Mouse (Mus musculus) limb, embryonic 10.5 days (tissue): Measurements from ENCODE around the gene Aldh3b1. TPM values are rescaled to one million over a fixed set of nuclear protein-coding genes. Genes with fewer than 3 reads are reported as not detected.

ENCODE experiments used
- DNase-seq: peaks from one replicate; pipeline ENCODE4 v3.0.0-alpha.2; 2017; ENCODE audit warnings: low spot score
- H3K27ac ChIP-seq: fragments of 300-500 bp; sonication (generic); 2 replicates; pipeline ENCODE4 v1.5.1; 2016; ENCODE audit warnings: mild to moderate bottlenecking
- H3K27me3 ChIP-seq: fragments of 300-500 bp; sonication (generic); 2 replicates; pipeline ENCODE4 v1.6.1; 2016; ENCODE audit warnings: low read depth, mild to moderate bottlenecking; ENCODE audit not compliant: poor library complexity, severe bottlenecking
- H3K36me3 ChIP-seq: fragments of 300-500 bp; sonication (generic); 2 replicates; pipeline ENCODE4 v1.6.1; 2016; ENCODE audit warnings: mild to moderate bottlenecking, moderate library complexity
- H3K4me1 ChIP-seq: fragments of 300-500 bp; sonication (generic); 2 replicates; pipeline ENCODE4 v1.6.1; 2016
- H3K4me3 ChIP-seq: fragments of 300-500 bp; sonication (generic); 2 replicates; pipeline ENCODE4 v1.5.1; 2016; ENCODE audit warnings: mild to moderate bottlenecking, moderate library complexity
- H3K9me3 ChIP-seq: fragments of 300-500 bp; sonication (generic); replicated peaks from 2 replicates; pipeline ENCODE4 v1.6.1; 2016; ENCODE audit warnings: mild to moderate bottlenecking
- WGBS: fragments of 180-500 bp; shearing (Covaris S2); methylation state at CpG from one replicate; pipeline ENCODE4 v1.1.7; 2016; 5-methylcytosine and 5-hydroxymethylcytosine counted together
- polyA plus RNA-seq: library from polyadenylated mRNA; unstranded; fragments of >200 nt; fragmentation: Nextera tagmentation; extraction: Ambion mirVana; gene quantifications from 2 replicates; pipeline ENCODE4 v1.2.1, GENCODE M21; 2016

Aldh3b1 gene
- polyA plus RNA-seq, 1 experiment from 2014 or later = 0.33 TPM

- no peak for DNase-seq
- Histone ChIP-seq H3K27ac (peak overlapping the region; percentile 86; the same call in 1 of the 2 replicates), H3K4me3 (no peak overlapping the region), H3K36me3 (peaks cover 52% of the 10 kb centered on the region), H3K27me3 (no peaks in the 10 kb centered on the region), H3K9me3 (no peaks in the 10 kb centered on the region), H3K4me1 (peaks cover 42% of the 10 kb centered on the region)
- WGBS = 65% methylated on average over 25 of the region's 25 CpGs
These were observed 25.8 kb downstream of the Aldh3b1 start for GRCm38 (mm10) chr19:3903648-3904362.

DNA sequence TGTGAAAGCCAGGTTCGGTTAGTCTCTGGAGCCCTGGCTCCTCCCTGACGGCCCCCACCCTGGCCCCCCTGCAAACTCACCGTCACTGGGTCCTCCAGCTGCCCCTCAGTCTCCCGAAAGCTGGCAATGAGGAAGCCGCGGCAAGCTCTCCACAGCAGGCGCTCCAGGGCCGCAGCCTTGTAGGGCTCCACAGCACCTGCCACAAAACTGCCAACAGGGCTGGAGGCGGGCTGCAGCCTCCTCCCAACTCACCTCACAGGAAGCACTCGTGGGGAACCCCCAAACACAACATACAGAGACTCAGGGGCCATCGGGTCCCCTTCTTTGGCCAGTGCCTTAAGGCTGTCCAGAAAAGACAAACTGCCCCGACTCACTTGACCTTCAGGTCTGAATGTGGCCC is 26.6 kb downstream of the Aldh3b1 start:
- WGBS = 85% methylated on average over 12 of the region's 12 CpGs
- Histone ChIP-seq H3K36me3 (peaks cover 51% of the 10 kb centered on the region), H3K9me3 (no peaks in the 10 kb centered on the region), H3K27ac (no peak overlapping the region), H3K27me3 (no peaks in the 10 kb centered on the region), H3K4me1 (peaks cover 42% of the 10 kb centered on the region), H3K4me3 (no peak overlapping the region)
- DNase-seq = no peak

- H3K36me3 ChIP-seq = peaks cover 81% of the 10 kb centered on the region
- 92% methylated on average over 4 of the region's 4 CpGs for WGBS
- H3K4me3 ChIP-seq = no peak overlapping the region
- no peak overlapping the region for H3K27ac ChIP-seq
- H3K27me3 ChIP-seq = no peaks in the 10 kb centered on the region
- H3K4me1 ChIP-seq = peaks cover 16% of the 10 kb centered on the region
- no peak for DNase-seq
- H3K9me3 ChIP-seq = no peaks in the 10 kb centered on the region
These were observed 30.0 kb downstream of the Aldh3b1 start for GRCm38 (mm10) chr19:3899618-3900017.

DNA sequence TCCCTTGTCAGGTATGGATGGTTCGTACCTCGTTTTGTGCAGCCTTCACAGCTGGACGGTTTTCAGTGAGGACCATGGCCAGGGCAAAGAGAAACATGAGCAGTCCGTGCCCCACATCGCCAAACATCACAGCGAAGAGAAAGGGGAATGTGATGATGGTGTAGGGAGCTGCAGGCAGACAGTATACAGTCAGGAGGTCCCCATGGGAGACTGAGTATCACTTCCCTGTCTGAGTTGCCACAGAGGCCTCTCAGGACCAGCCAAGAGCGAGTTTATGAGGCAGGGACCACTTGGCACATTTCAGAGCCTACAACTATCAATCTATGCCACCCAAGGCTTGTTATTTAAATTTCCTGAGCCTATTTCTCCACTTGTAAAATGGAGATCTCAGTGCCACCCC is 30.7 kb downstream of the Aldh3b1 start:
- DNase-seq = no peak
- H3K27ac ChIP-seq = no peak overlapping the region
- H3K27me3 ChIP-seq = no peaks in the 10 kb centered on the region
- peaks cover 85% of the 10 kb centered on the region for H3K36me3 ChIP-seq
- H3K4me1 ChIP-seq = peaks cover 9% of the 10 kb centered on the region
- no peak overlapping the region for H3K4me3 ChIP-seq
- WGBS = 91% methylated on average over 7 of the region's 7 CpGs
- H3K9me3 ChIP-seq = no peaks in the 10 kb centered on the region

GRCm38 (mm10) chr19:3897557-3897956 is 32.1 kb downstream of the Aldh3b1 start:
- H3K36me3 ChIP-seq = peaks cover 85% of the 10 kb centered on the region
- no peaks in the 10 kb centered on the region for H3K27me3 ChIP-seq
- H3K4me1 ChIP-seq = peaks cover 7% of the 10 kb centered on the region
- H3K9me3 ChIP-seq = no peaks in the 10 kb centered on the region
- WGBS = 91% methylated on average over 5 of the region's 5 CpGs
- DNase-seq = no peak
- H3K27ac ChIP-seq = no peak overlapping the region
- no peak overlapping the region for H3K4me3 ChIP-seq

DNA sequence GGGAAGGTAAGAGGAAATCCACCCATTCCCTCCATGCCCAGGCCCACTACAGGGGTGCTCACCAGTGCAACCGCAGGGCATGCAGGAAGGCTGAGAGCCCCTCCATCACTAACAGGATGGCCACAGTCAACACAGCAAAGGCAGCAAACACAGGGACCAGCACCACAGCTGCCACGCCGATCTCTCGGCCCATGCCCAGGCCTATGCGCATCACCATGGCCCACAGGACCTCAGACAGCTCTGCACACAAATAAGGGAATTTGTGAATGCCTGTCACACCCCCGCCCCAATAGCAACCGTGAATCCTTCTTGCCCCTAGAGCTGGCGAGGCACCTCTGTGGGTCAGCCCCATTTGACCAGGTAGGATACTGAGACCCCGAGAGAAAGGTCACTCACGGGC is 33.4 kb downstream of the Aldh3b1 start:
- H3K9me3 ChIP-seq = no peaks in the 10 kb centered on the region
- no peak overlapping the region; the same call in 1 of the 2 replicates for H3K27ac ChIP-seq
- WGBS = 90% methylated on average over 10 of the region's 10 CpGs
- H3K4me1 ChIP-seq = peaks cover 7% of the 10 kb centered on the region
- H3K4me3 ChIP-seq = no peak overlapping the region
- DNase-seq = no peak
- H3K36me3 ChIP-seq = peaks cover 85% of the 10 kb centered on the region
- H3K27me3 ChIP-seq = no peaks in the 10 kb centered on the region

DNA sequence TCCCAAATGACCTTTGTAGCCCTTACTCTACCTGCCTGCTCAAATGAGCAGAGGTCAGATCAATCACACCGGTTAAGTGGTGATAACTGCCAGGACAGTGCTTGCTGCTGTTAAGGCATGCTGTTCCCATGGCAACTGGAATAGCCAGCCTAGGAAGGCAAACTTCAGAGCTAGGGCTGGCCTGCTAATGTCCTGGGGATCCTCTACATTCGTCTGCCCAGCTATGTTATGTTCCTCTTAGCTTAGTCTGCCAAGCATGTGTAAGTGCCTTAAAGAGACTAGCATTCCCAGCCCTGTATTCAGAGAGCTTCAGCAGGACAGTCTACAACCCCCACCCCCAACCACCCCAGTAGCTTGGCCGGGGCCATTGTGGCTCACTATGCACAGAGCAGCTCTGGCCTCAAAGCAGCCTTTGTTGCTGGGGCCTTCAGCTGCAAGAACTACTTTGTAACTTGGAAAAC is 34.4 kb downstream of the Aldh3b1 start:
- Histone ChIP-seq H3K27me3 (no peaks in the 10 kb centered on the region), H3K27ac (no peak overlapping the region), H3K9me3 (no peaks in the 10 kb centered on the region), H3K4me3 (no peak overlapping the region), H3K36me3 (peaks cover 95% of the 10 kb centered on the region), H3K4me1 (peaks cover 7% of the 10 kb centered on the region)
- DNase-seq = no peak
- 35% methylated on average over 3 of the region's 3 CpGs for WGBS

- WGBS = 96% methylated on average over 2 of the region's 2 CpGs
- H3K36me3 ChIP-seq = peaks cover 98% of the 10 kb centered on the region
- H3K4me3 ChIP-seq = no peak overlapping the region
These were observed 35.3 kb downstream of the Aldh3b1 start for GRCm38 (mm10) chr19:3894294-3894693.

DNA sequence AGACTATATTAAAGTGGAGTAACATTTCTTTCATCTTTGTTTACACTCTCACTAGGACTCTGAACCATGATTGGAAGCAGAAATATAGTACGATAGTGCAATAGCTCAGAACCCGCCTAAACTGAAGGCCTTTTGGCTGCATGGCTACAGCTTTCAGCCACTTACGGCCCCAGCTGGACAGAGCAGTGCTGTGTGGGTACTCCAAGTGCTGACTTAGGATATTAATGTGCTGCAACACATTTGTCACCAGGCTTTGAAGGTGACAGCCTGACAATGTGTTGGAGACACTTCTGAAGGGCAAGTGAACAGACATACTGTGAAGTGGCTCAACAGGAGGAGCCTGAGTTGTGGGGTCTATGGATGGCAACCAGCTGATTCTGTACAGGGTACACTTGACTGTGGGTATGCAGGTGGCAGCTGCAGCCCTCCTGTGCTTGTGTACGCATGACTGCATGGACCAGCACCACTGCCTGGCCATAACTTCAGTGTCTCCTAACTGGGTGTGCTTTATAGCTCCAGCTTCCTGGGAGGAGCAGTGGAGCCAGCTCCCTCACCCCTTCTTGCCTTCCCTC is 36.0 kb downstream of the Aldh3b1 start:
- no peak overlapping the region for H3K27ac ChIP-seq
- H3K4me1 ChIP-seq = peaks cover 7% of the 10 kb centered on the region
- 89% methylated on average over 4 of the region's 4 CpGs for WGBS
- H3K4me3 ChIP-seq = no peak overlapping the region
- H3K36me3 ChIP-seq = peaks cover 99% of the 10 kb centered on the region
- no peak for DNase-seq
- H3K27me3 ChIP-seq = no peaks in the 10 kb centered on the region
- H3K9me3 ChIP-seq = no peaks in the 10 kb centered on the region

More at GRCm38 (mm10) chr19:3894294-3894693, 35.3 kb downstream of the Aldh3b1 start:
- no peaks in the 10 kb centered on the region for H3K27me3 ChIP-seq
- peaks cover 7% of the 10 kb centered on the region for H3K4me1 ChIP-seq
- DNase-seq = no peak
- H3K9me3 ChIP-seq = no peaks in the 10 kb centered on the region
- H3K27ac ChIP-seq = no peak overlapping the region

GRCm38 (mm10) chr19:3890181-3890580 is 39.4 kb downstream of the Aldh3b1 start:
- H3K36me3 ChIP-seq = peaks cover 96% of the 10 kb centered on the region
- peaks cover 4% of the 10 kb centered on the region for H3K4me1 ChIP-seq
- H3K9me3 ChIP-seq = no peaks in the 10 kb centered on the region
- 91% methylated on average over 8 of the region's 8 CpGs for WGBS
- H3K27ac ChIP-seq = no peak overlapping the region
- DNase-seq = no peak
- no peak overlapping the region for H3K4me3 ChIP-seq
- H3K27me3 ChIP-seq = no peaks in the 10 kb centered on the region

GRCm38 (mm10) chr19:3889096-3889495 is 40.5 kb downstream of the Aldh3b1 start:
- Histone ChIP-seq H3K27ac (no peak overlapping the region), H3K36me3 (peaks cover 90% of the 10 kb centered on the region), H3K27me3 (no peaks in the 10 kb centered on the region), H3K4me3 (no peak overlapping the region), H3K9me3 (no peaks in the 10 kb centered on the region), H3K4me1 (no peaks in the 10 kb centered on the region)
- WGBS = 90% methylated on average over 5 of the region's 5 CpGs
- no peak for DNase-seq

DNA sequence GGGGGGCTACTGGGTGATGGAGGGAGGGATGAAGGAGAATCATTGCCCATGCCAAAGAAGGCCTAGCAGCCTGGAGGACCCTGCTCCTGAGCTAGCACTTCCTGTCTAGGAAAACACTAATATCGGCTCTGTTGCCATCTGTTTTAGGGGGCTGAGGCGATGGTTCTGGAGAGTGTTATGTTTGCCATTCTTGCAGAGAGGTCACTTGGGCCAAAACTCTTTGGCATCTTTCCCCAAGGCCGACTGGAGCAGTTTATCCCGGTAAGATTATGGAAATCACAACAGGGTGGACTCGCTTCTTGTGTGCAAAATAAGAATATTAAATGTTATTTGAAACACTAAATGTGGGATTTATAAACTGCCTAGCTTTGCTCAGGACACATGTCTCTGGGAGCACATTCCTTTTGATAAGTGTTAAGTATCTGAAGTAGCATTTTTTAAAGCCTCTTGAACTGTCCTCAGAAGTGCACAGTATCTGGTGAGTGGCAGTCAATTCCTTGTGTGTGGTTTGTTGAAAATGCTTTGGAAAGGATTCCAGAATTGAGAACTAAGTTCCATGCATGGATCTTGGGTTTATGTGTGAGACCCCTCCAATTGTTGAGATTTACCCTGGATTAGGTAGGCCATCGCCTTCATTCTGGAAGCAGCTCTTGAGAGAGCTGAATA is 45.1 kb downstream of the Aldh3b1 start:
- DNase-seq = no peak
- H3K4me1 ChIP-seq = no peaks in the 10 kb centered on the region
- no peaks in the 10 kb centered on the region for H3K9me3 ChIP-seq
- H3K4me3 ChIP-seq = no peak overlapping the region
- whole genome bisulfite sequencing = 87% methylated on average over 6 of the region's 6 CpGs
- no peaks in the 10 kb centered on the region for H3K27me3 ChIP-seq
- peaks cover 53% of the 10 kb centered on the region for H3K36me3 ChIP-seq
- no peak overlapping the region for H3K27ac ChIP-seq

DNA sequence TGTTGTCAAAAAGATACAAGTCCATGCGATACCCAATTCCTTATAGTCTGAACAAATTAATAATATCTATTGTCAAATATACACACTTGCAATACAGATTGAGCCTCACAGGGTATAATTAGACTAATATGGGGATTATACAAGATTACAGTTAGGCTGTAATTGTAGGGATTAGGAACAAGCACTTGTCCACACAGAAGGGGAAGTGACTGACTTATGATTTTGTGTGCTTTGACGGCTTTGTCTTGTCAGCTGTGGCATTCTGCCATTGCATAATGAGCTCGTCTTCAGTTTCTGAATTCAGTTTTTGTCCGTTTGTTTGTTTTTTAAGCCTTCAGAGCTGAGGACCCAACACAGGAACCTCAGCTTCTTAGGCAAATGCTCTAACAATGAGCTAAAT is 47.4 kb downstream of the Aldh3b1 start:
- H3K4me3 ChIP-seq = no peak overlapping the region
- no peaks in the 10 kb centered on the region for H3K9me3 ChIP-seq
- DNase-seq = no peak
- H3K27ac ChIP-seq = no peak overlapping the region
- WGBS = 92% methylated on average over 4 of the region's 4 CpGs
- no peaks in the 10 kb centered on the region for H3K4me1 ChIP-seq
- peaks cover 46% of the 10 kb centered on the region for H3K36me3 ChIP-seq
- no peaks in the 10 kb centered on the region for H3K27me3 ChIP-seq
